Mouse (Mus musculus) brown adipose tissue, adult 24 weeks (tissue): ENCODE measurements around the gene Stk38. TPM values are rescaled to one million over a fixed set of nuclear protein-coding genes. Genes with fewer than 3 reads are reported as not detected.
"Not testable (repeated sequence)": the region's sequence is repeated elsewhere in the genome, so short reads cannot be mapped to it uniquely, and the experiment has no call there.

Source experiments
- H3K27ac ChIP-seq: fragments of 200-500 bp; replicated peaks from 2 replicates; pipeline ENCODE4 v1.5.1; 2012; ENCODE audit warnings: low read depth, mild to moderate bottlenecking, low read length
- H3K4me1 ChIP-seq: fragments of 200-500 bp; 2 replicates; pipeline ENCODE4 v1.6.1; 2012; ENCODE audit warnings: low read length, mixed read lengths; ENCODE audit not compliant: control insufficient read depth, insufficient read depth, insufficient read length
- H3K4me3 ChIP-seq: fragments of 200-500 bp; 2 replicates; pipeline ENCODE4 v1.5.1; 2012; ENCODE audit warnings: low read depth, mild to moderate bottlenecking, low read length, moderate library complexity; ENCODE audit not compliant: insufficient read depth
- polyA plus RNA-seq: library from polyadenylated mRNA; stranded (reverse); fragments of >200 nt; gene quantifications from 2 replicates; pipeline ENCODE4 v1.2.4, GENCODE M21; 2012; ENCODE audit not compliant: missing spikeins, insufficient read depth, insufficient read length

Gene Stk38
- polyA plus RNA-seq, 1 experiment = 49.3 TPM

DNA sequence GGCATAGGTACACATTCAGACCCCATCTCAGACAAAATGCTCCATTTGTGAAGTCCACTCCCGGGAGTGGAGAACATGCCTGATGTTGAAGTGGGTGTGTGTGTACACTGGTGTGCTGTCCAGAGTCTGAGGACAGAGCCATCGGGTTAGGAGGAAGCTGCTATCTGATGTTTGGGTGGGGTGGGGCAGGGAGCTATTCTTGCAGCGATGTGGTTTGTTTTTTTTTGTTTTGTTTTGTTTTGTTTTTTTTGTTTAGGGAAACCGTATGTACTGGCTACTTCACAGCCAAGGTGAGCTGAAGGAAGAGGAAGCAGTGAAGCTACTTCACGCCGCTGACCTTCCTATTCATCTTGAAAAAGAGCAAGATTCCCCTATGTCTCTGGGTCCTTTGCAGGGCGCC is 983 bp downstream of the Stk38 start:
- Histone ChIP-seq H3K4me3 (peak overlapping the region; percentile 77), H3K4me1 (peaks cover 19% of the 10 kb centered on the region), H3K27ac (peak overlapping the region; percentile 92)

DNA sequence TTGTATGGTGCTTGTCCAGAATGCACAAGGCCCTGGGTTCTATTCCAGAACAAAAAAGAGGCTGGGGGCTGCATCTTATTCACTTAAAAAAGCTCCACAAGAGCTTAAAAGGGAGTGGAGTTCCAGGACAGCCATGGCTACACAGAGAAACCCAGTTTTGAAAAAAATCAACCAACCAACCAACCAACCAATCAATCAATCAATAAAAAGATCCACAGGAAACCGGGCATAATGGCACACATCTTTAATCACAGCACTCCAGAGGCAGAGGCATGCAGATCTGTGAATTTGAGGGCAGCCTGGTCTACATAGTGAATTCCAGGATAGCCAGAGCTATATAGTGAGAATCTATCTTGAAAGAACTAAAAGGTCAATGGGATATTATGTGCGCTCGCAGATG is 2.8 kb downstream of the Stk38 start:
- Histone ChIP-seq H3K4me1 (peaks cover 19% of the 10 kb centered on the region), H3K4me3 (no peak overlapping the region), H3K27ac (no peak overlapping the region)

DNA sequence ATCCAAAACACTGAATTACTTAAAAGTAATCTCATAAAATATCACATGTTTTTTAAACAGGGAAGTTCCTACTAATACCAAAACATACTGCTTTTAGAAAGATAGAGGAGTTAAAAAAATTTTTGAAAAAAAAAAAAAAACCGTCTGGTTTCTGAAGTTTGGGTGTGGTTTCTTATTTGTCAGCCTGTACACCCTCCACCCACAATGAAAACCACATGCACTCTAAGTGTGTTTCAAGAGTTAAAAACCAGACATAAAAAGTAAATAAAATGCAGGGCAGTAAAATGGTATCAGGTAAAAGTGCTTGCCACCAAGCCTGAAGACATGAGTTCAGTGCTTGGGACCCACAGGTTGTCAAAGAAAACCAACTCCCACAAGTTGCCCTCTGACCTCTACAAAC is 4.1 kb downstream of the Stk38 start:
- peaks cover 19% of the 10 kb centered on the region for H3K4me1 ChIP-seq
- H3K27ac ChIP-seq = no peak overlapping the region

DNA sequence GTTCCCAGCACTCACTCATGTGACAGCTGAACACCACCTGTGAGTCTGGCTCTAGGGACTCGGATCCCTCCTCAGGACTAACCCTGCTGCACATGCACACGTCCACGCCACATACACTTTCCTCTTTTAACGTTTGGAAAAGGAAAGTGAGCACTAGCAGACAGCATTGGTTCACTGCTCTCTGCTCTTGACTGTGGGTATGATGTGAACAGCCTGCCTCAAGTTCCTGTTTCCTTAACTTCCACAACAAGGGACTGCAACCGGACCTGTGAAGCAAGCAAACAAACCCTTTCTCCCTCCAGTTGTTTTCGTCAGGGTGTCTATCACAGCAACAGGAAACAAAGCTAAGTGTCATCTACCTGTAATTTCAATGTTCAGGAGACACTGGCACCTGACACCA is 7.3 kb downstream of the Stk38 start:
- H3K4me3 ChIP-seq = no peak overlapping the region
- H3K4me1 ChIP-seq = peaks cover 11% of the 10 kb centered on the region
- H3K27ac ChIP-seq = no peak overlapping the region

More for the DNA sequence above, 4.1 kb downstream of the Stk38 start:
- H3K4me3 ChIP-seq = no peak overlapping the region

DNA sequence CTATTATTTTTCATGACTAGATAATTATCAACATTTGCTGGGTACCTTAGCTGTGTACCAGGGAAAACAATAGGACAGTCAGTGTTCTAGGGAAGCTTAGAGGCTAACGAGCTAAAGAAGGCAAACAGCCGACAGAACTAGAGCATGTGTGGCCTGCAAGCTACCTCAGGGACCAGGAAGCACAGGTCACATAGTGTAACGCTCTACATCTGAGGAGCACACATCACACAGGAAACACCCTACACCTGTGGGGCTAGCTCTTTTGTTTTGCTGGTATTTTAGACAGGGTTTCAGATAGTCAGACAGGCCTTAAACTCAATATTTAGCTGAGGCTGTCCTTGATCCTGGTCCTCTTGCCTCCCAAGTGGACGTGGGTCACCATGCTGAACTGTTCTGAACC is 13.2 kb downstream of the Stk38 start:
- H3K27ac ChIP-seq = no peak overlapping the region
- 0 out of 2 replicates have a peak, but pooled peaks cover 2% of the 10 kb centered on the region for H3K4me1 ChIP-seq
- H3K4me3 ChIP-seq = no peak overlapping the region

- H3K27ac ChIP-seq, H3K4me1 ChIP-seq, H3K4me3 ChIP-seq: not testable (repeated sequence)
These were observed 14.8 kb downstream of the Stk38 start for GRCm38 (mm10) chr17:28993004-28993403.

GRCm38 (mm10) chr17:28992105-28992504 is 15.7 kb downstream of the Stk38 start:
- Histone ChIP-seq H3K4me1 (0 out of 2 replicates have a peak, but pooled peaks cover 2% of the 10 kb centered on the region), H3K27ac (no peak overlapping the region), H3K4me3 (no peak overlapping the region)

GRCm38 (mm10) chr17:28991286-28991685 is 16.5 kb downstream of the Stk38 start:
- H3K27ac ChIP-seq = no peak overlapping the region
- no peak overlapping the region for H3K4me3 ChIP-seq
- H3K4me1 ChIP-seq = 0 out of 2 replicates have a peak, but pooled peaks cover 2% of the 10 kb centered on the region

DNA sequence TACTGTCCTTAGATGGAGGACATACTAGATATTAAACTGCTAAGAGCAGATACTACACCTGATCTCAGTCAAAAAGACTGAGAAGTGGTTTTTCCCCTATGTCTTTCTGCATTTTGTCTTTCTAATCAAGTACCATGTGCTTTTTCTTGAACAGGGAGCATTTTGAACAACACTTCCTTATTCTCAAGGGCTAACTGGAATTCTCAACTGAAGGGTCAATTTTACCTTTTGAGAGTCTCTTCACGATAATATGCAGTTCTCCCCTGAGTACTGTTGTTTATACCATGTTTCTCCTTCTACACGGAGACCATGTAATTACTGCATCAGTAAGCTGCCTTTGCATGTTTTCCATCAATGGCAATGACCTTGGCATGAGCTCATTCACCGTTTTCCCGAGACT is 17.7 kb downstream of the Stk38 start:
- Histone ChIP-seq H3K4me1 (0 out of 2 replicates have a peak, but pooled peaks cover 2% of the 10 kb centered on the region), H3K27ac (no peak overlapping the region), H3K4me3 (no peak overlapping the region)

DNA sequence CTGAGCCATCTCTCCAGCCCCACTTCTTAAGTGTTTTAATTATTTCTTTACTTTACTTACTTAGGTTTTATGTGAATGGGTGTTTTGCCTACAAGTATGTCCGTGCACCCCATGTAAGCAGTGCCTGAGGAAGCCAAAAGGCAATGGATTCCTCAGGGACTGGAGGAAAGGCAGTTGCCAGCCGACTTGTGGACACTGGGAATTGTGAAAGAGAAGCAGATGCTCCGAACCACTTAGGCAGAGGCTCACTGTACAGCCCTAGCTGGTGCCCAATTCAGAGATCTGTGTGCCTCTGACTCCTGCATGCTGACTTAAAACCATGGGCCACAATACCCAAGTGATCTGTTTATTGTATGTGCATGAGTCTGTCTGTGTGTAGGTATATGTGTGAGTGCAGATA is 18.8 kb downstream of the Stk38 start:
- H3K4me3 ChIP-seq = no peak overlapping the region
- no peak overlapping the region for H3K27ac ChIP-seq
- 0 out of 2 replicates have a peak, but pooled peaks cover 2% of the 10 kb centered on the region for H3K4me1 ChIP-seq

- Histone ChIP-seq H3K4me1 (0 out of 2 replicates have a peak, but pooled peaks cover 2% of the 10 kb centered on the region), H3K27ac (no peak overlapping the region), H3K4me3 (no peak overlapping the region)
These were observed 19.5 kb downstream of the Stk38 start for GRCm38 (mm10) chr17:28988291-28988690.

DNA sequence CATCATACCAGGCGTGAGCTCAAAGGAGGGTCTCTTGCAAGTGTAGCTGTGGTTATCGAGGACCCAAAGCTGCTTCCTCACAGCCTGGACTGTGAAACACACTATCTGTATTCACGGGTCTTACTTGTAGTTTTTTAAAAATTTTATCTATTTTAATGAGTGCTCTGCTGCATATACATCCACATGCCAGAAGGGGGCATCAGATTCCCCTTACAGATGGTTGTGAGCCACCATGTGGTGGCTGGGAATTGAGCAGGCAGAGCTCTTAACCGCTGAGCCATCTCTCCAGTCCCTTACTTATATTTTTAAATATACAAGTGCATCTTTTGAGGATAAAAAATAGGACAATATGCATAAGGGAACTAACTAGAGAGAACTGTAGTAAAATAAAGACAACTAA is 20.1 kb downstream of the Stk38 start:
- 0 out of 2 replicates have a peak, but pooled peaks cover 2% of the 10 kb centered on the region for H3K4me1 ChIP-seq
- H3K4me3 ChIP-seq = no peak overlapping the region
- no peak overlapping the region for H3K27ac ChIP-seq

DNA sequence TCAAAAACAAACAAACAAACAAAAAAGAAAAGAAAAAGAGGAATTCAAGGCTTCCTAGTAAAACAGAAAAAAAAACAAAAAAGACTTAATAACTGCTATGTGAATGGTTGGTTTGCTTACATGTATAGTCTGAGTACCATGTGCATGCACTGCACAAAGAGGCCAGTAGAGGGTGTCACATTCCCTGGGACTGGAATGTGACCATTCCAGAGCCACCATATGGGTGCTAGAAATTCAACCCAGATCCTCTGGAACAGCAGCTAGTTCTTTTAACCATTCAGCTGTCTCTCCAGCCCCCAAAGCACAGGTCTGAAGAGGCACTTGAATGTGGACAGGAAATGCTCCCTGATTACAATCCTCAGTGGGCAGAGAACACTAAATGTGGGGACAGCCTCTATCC is 21.0 kb downstream of the Stk38 start:
- no peaks in the 10 kb centered on the region for H3K4me1 ChIP-seq
- H3K27ac ChIP-seq = no peak overlapping the region
- no peak overlapping the region for H3K4me3 ChIP-seq

DNA sequence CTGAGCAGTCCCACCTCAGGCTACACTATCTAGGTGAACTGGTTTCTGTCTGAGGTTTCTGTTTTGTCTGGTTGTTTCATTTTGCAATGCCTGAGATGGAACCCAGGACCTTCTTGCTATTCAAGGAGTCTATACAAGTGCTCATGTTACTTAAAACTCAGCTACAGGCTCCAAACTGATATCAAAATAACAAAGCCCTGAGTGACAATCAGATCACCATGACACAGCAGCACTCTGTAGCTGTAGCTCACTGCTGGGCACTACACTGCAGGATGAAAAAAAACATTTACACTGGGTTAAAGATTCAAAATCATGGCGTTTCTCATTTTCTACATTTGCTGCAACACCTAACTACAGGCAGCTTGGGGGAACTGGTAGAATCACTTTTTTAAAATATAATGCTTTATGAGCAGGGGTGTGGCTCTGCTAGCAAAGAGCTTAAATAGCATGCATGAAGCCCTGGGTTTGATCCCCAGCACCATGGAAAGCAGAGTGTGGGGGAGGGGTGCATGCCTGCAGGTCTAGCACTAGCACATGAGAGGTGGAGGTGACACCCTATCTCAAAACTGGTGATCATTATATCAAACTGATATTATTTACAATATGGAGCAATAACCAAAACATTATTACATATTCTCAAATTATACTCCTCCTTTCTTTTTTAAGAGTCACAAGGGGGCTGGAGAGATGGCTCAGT is 22.9 kb downstream of the Stk38 start:
- Histone ChIP-seq H3K4me3 (no peak overlapping the region), H3K4me1 (no peaks in the 10 kb centered on the region), H3K27ac (no peak overlapping the region)

GRCm38 (mm10) chr17:28982591-28982990 is 25.2 kb downstream of the Stk38 start:
- Histone ChIP-seq H3K4me1 (no peaks in the 10 kb centered on the region), H3K27ac (no peak overlapping the region), H3K4me3 (no peak overlapping the region)

DNA sequence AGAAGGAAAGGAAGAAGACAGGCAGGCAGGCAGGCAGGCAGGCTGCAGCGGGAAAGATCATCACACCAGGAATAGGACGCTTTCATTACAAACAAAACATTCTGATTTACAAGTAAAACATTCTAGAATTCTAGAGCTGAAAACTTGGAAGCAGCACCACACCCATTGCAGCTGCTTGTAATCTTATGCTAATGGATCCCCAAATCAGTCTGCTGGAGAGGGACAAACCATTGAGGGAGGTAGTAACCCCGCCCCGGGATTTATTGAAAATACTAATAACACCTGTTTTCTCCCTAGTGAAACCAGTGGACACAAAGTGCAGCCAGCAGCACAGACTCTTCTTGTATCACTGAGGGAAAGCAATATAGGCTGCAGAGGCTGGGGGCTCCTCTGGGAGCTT is 26.7 kb downstream of the Stk38 start:
- no peaks in the 10 kb centered on the region for H3K4me1 ChIP-seq
- no peak overlapping the region for H3K27ac ChIP-seq
- H3K4me3 ChIP-seq = no peak overlapping the region
